Mouse (Mus musculus) c-Kit-positive CD71-positive TER-119-negative erythroid progenitor cells, embryonic 14.5 days (primary cell): ENCODE measurements around the gene Tdrd6.

Experiments
- DNase-seq: peaks from one replicate; pipeline ENCODE4 v3.0.0-alpha.2; 2013; ENCODE audit warnings: low read depth

Tdrd6 gene

GRCm38 (mm10) chr17:43612221-43612620 lies 17.9 kb downstream of the Tdrd6 start:
- DNase-seq, result no peak

GRCm38 (mm10) chr17:43611586-43611985 lies 18.5 kb downstream of the Tdrd6 start:
- peak; percentile 32 for DNase-seq

GRCm38 (mm10) chr17:43606704-43607103 lies 23.4 kb downstream of the Tdrd6 start:
- DNase-seq, result peak; percentile 37

GRCm38 (mm10) chr17:43598706-43599105 lies 31.4 kb downstream of the Tdrd6 start:
- DNase-seq, result no peak

GRCm38 (mm10) chr17:43597742-43598141 lies 32.4 kb downstream of the Tdrd6 start:
- DNase-seq, result no peak

- no peak for DNase-seq
Measured at GRCm38 (mm10) chr17:43592296-43593291, 37.5 kb downstream of the Tdrd6 start.

GRCm38 (mm10) chr17:43590531-43590930 lies 39.6 kb downstream of the Tdrd6 start:
- DNase-seq, result no peak

GRCm38 (mm10) chr17:43589750-43590149 lies 40.3 kb downstream of the Tdrd6 start:
- no peak for DNase-seq

GRCm38 (mm10) chr17:43587278-43587677 lies 42.8 kb downstream of the Tdrd6 start:
- DNase-seq, result no peak

GRCm38 (mm10) chr17:43584771-43585170 lies 45.3 kb downstream of the Tdrd6 start:
- no peak for DNase-seq

GRCm38 (mm10) chr17:43581012-43581467 lies 49.1 kb downstream of the Tdrd6 start:
- DNase-seq, result no peak

- DNase-seq, result no peak
Measured at GRCm38 (mm10) chr17:43580456-43580855, 49.6 kb downstream of the Tdrd6 start.

GRCm38 (mm10) chr17:43573624-43574073 lies 56.5 kb downstream of the Tdrd6 start:
- DNase-seq, result no peak

GRCm38 (mm10) chr17:43569287-43569686 lies 60.8 kb downstream of the Tdrd6 start:
- DNase-seq, result no peak

GRCm38 (mm10) chr17:43567992-43568888 lies 61.9 kb downstream of the Tdrd6 start, which contains the start of gene Pla2g7:
Pla2g7 (plus strand) TSS chr17:43568098.
- DNase-seq, result no peak

- DNase-seq, result no peak
Measured at GRCm38 (mm10) chr17:43567593-43567991, 62.5 kb downstream of the Tdrd6 start.
